29 mouse cellular contexts compared by ENCODE assay signal in genomic region chr11:4224223-4224622, GRCm38 (mm10). TPM values are rescaled to one million over a fixed set of nuclear protein-coding genes. Genes with fewer than 3 reads are reported as not detected.
DNase-seq lines count a peak whose midpoint lies in the region; ATAC-seq lines count a peak whose summit lies in the region.
"Had no signal": no experiment of that assay in that cellular context is flagged by ENCODE, and none has a peak within 500 bp of the region (broad histone marks: within the 10 kb centered on the region; RNA-seq: fewer than 3 reads in every experiment).

No protein-coding gene starts in this region.

- no peak for ATAC-seq in forebrain, embryonic 15.5 days (replicated peaks)
- ATAC-seq in megakaryocyte, adult 5-6 weeks (ENCODE audit: poor library complexity, severe bottlenecking) = no peak
- ATAC-seq in liver, embryonic 13.5 days (ENCODE audit: low read depth) = no peak
- ATAC-seq: inflammation-experienced regulatory T-cells, adult 6 months; midbrain, embryonic 15.5 days had no signal

- WGBS in forebrain, embryonic 10.5 days = 55% methylated on average over 2 of the region's 2 CpGs
- WGBS in forebrain, embryonic 15.5 days = 56% methylated on average over 2 of the region's 2 CpGs
- 41% methylated on average over 2 of the region's 2 CpGs for WGBS in liver, embryonic 13.5 days (ENCODE audit: insufficient replicate concordance)

- no peaks in the 10 kb centered on the region for H3K36me3 ChIP-seq in forebrain, embryonic 10.5 days (replicated peaks)
- no peaks in the 10 kb centered on the region for H3K36me3 ChIP-seq in forebrain, embryonic 15.5 days
- no peaks in the 10 kb centered on the region for H3K36me3 ChIP-seq in megakaryocyte, embryonic 14.5 days (replicated peaks; ENCODE audit: low read length)
- peaks cover 13% of the 10 kb centered on the region for H3K36me3 ChIP-seq in liver, embryonic 13.5 days
- H3K36me3 ChIP-seq: embryonic facial prominence, embryonic 10.5 days; forebrain, embryonic 12.5 days; midbrain, embryonic 15.5 days; neural tube, embryonic 12.5 days had no signal

- H3K4me1 ChIP-seq in forebrain, embryonic 10.5 days = peaks cover 23% of the 10 kb centered on the region
- H3K4me1 ChIP-seq in forebrain, embryonic 15.5 days = no peaks in the 10 kb centered on the region
- peaks cover 37% of the 10 kb centered on the region for H3K4me1 ChIP-seq in megakaryocyte, embryonic 14.5 days
- H3K4me1 ChIP-seq in liver, embryonic 13.5 days (replicated peaks) = peaks cover 96% of the 10 kb centered on the region
- H3K4me1 ChIP-seq: forebrain, embryonic 12.5 days; midbrain, embryonic 15.5 days; neural tube, embryonic 12.5 days had no signal

- H3K9me3 ChIP-seq in forebrain, embryonic 10.5 days = no peaks in the 10 kb centered on the region
- H3K9me3 ChIP-seq in forebrain, embryonic 15.5 days = no peaks in the 10 kb centered on the region
- no peaks in the 10 kb centered on the region for H3K9me3 ChIP-seq in megakaryocyte, embryonic 14.5 days
- H3K9me3 ChIP-seq in liver, embryonic 13.5 days (replicated peaks) = no peaks in the 10 kb centered on the region
- H3K9me3 ChIP-seq: embryonic facial prominence, embryonic 10.5 days; forebrain, embryonic 12.5 days; midbrain, embryonic 15.5 days; neural tube, embryonic 12.5 days had no signal

- H3K27me3 ChIP-seq in forebrain, embryonic 10.5 days (ENCODE audit: poor library complexity, severe bottlenecking) = peaks cover 20% of the 10 kb centered on the region
- H3K27me3 ChIP-seq in forebrain, embryonic 15.5 days = 0 out of 2 replicates have a peak, but pooled peaks cover 6% of the 10 kb centered on the region
- H3K27me3 ChIP-seq in megakaryocyte, embryonic 14.5 days (replicated peaks) = peaks cover 61% of the 10 kb centered on the region
- peaks cover 11% of the 10 kb centered on the region for H3K27me3 ChIP-seq in liver, embryonic 13.5 days
- H3K27me3 ChIP-seq: CH12.LX had no signal

- H3K27ac ChIP-seq in forebrain, embryonic 10.5 days = 0 out of 2 replicates have a peak overlapping the region, but pooled peaks have one; percentile 67
- H3K27ac ChIP-seq in forebrain, embryonic 15.5 days (replicated peaks) = no peak overlapping the region
- peak overlapping the region; percentile 95 for H3K27ac ChIP-seq in liver, embryonic 13.5 days
- H3K27ac ChIP-seq: embryonic facial prominence, embryonic 10.5 days; forebrain, embryonic 12.5 days; hindbrain, embryonic 14.5 days; midbrain, embryonic 15.5 days; neural tube, embryonic 12.5 days had no signal

- H3K4me2 ChIP-seq in forebrain, embryonic 15.5 days (replicated peaks) = no peak overlapping the region
- peak overlapping the region; percentile 81 for H3K4me2 ChIP-seq in liver, embryonic 13.5 days
- H3K4me2 ChIP-seq: forebrain, embryonic 12.5 days; hindbrain, embryonic 14.5 days; lung, embryonic 14.5 days; midbrain, embryonic 15.5 days; neural tube, embryonic 12.5 days had no signal

- no peak for DNase-seq in forebrain, embryonic 10.5 days (ENCODE audit: extremely low spot score, low spot score)
- no peak for DNase-seq in liver, embryonic 13.5 days
- no peak for DNase-seq in retina, postnatal 1 day
- no peak for DNase-seq in layer of hippocampus, postnatal 25 days (ENCODE audit: extremely low spot score in 1 of 2, low spot score in 1 of 2)
- DNase-seq: cerebellum, adult 11 months; cerebellum, adult 9-11 months; gastrocnemius, postnatal 36 days; heart, postnatal 36 days; kidney, adult 8-10 months; kidney, postnatal 10 days; lung, embryonic 14.5 days; lung, postnatal 36 days; right cerebral cortex, postnatal 25 days; spleen, adult 18-20 months; thymus, postnatal 25 days had no signal

- H3K4me3 ChIP-seq in forebrain, embryonic 10.5 days = 0 out of 2 replicates have a peak overlapping the region, but pooled peaks have one; percentile 18
- H3K4me3 ChIP-seq in forebrain, embryonic 15.5 days = no peak overlapping the region
- peak overlapping the region; percentile 23 for H3K4me3 ChIP-seq in megakaryocyte, embryonic 14.5 days (replicated peaks)
- peak overlapping the region; percentile 78 for H3K4me3 ChIP-seq in liver, embryonic 13.5 days (replicated peaks)
- H3K4me3 ChIP-seq: forebrain, embryonic 12.5 days; midbrain, embryonic 15.5 days; neural tube, embryonic 12.5 days had no signal

- no peak overlapping the region for H3K9ac ChIP-seq in forebrain, embryonic 15.5 days (replicated peaks)
- peak overlapping the region; percentile 90 for H3K9ac ChIP-seq in liver, embryonic 13.5 days
- H3K9ac ChIP-seq: forebrain, embryonic 12.5 days; hindbrain, embryonic 14.5 days; lung, embryonic 14.5 days; midbrain, embryonic 15.5 days; neural tube, embryonic 12.5 days had no signal

RNA-seq across cellular contexts. Expression of gene Castor1, which starts 6.2 kb away (rescaled TPM):
- 1.9 and 2.6 TPM in 2 replicates for polyA plus RNA-seq in forebrain, embryonic 10.5 days (2016; fragmentation: Nextera tagmentation; extraction: Ambion mirVana)
- 1.4 and 1.5 TPM in 2 replicates for polyA plus RNA-seq in forebrain, embryonic 15.5 days (2015; fragmentation: Nextera tagmentation; extraction: Ambion mirVana)
- polyA plus RNA-seq in megakaryocyte, embryonic 14.5 days (2012; ENCODE audit: insufficient read depth, low replicate concordance) = 1.4 TPM in 1 of 2 replicates, not detected in the other
- total RNA-seq in megakaryocyte, adult 5-6 weeks (2015) = 1.2 and 1.3 TPM in 2 replicates
- total RNA-seq in megakaryocyte, adult 5-6 weeks (2017) = 1.1 and 2.3 TPM in 2 replicates
- polyA plus RNA-seq in liver, embryonic 13.5 days (2015; fragmentation: Nextera tagmentation; extraction: Ambion mirVana) = 1.9 and 2.1 TPM in 2 replicates
- 1 to 10 TPM; 6.0 to 6.1 TPM for total RNA-seq in layer of hippocampus, postnatal 25 days (2021)

RNA-seq across cellular contexts. Expression of gene Osm, which starts 12.0 kb away (rescaled TPM):
- 0.06 TPM in 1 of 2 replicates, not detected in the other for polyA plus RNA-seq in forebrain, embryonic 10.5 days (2016; fragmentation: Nextera tagmentation; extraction: Ambion mirVana)
- polyA plus RNA-seq in forebrain, embryonic 15.5 days (2015; fragmentation: Nextera tagmentation; extraction: Ambion mirVana) = not detected in 2 replicates
- 1.2 and 6.5 TPM in 2 replicates for polyA plus RNA-seq in megakaryocyte, embryonic 14.5 days (2012; ENCODE audit: insufficient read depth, low replicate concordance)
- 26.6 and 34.4 TPM in 2 replicates for total RNA-seq in megakaryocyte, adult 5-6 weeks (2015)
- total RNA-seq in megakaryocyte, adult 5-6 weeks (2017) = 31.9 and 39.2 TPM in 2 replicates
- polyA plus RNA-seq in liver, embryonic 13.5 days (2015; fragmentation: Nextera tagmentation; extraction: Ambion mirVana) = 0.51 and 0.60 TPM in 2 replicates
- total RNA-seq in layer of hippocampus, postnatal 25 days (2021) = under 1 TPM in 1 of 2 experiments, not detected in 1; 0.12 TPM
- total RNA-seq: gastrocnemius, adult 18-20 months; gastrocnemius, postnatal 36 days; heart, postnatal 36 days; layer of hippocampus, postnatal 10 days had no signal
- polyA plus RNA-seq: embryonic facial prominence, embryonic 10.5 days; forebrain, embryonic 12.5 days; hindbrain, embryonic 14.5 days; limb, embryonic 11.5 days; lung, embryonic 14.5 days; neural tube, embryonic 12.5 days; testis, adult 2 months had no signal

RNA-seq across cellular contexts. Expression of gene Lif, which starts 33.1 kb away (rescaled TPM):
- 0.11 TPM in 1 of 2 replicates, not detected in the other for polyA plus RNA-seq in forebrain, embryonic 10.5 days (2016; fragmentation: Nextera tagmentation; extraction: Ambion mirVana)
- not detected in 2 replicates for polyA plus RNA-seq in forebrain, embryonic 15.5 days (2015; fragmentation: Nextera tagmentation; extraction: Ambion mirVana)
- 0.07 and 0.43 TPM in 2 replicates for polyA plus RNA-seq in megakaryocyte, embryonic 14.5 days (2012; ENCODE audit: insufficient read depth, low replicate concordance)
- 0.18 and 0.31 TPM in 2 replicates for total RNA-seq in megakaryocyte, adult 5-6 weeks (2015)
- total RNA-seq in megakaryocyte, adult 5-6 weeks (2017) = 1.1 and 6.7 TPM in 2 replicates
- 0.02 TPM in 1 of 2 replicates, not detected in the other for polyA plus RNA-seq in liver, embryonic 13.5 days (2015; fragmentation: Nextera tagmentation; extraction: Ambion mirVana)
- 1 to 10 TPM; 1.3 to 2.1 TPM for total RNA-seq in layer of hippocampus, postnatal 25 days (2021)
- polyA plus RNA-seq: forebrain, embryonic 12.5 days; hindbrain, embryonic 14.5 days; midbrain, embryonic 15.5 days; neural tube, embryonic 12.5 days had no signal

RNA-seq across cellular contexts. Expression of gene Tbc1d10a, which starts 37.6 kb away (rescaled TPM):
- 24.4 and 25.4 TPM in 2 replicates for polyA plus RNA-seq in forebrain, embryonic 10.5 days (2016; fragmentation: Nextera tagmentation; extraction: Ambion mirVana)
- 30.2 and 31.1 TPM in 2 replicates for polyA plus RNA-seq in forebrain, embryonic 15.5 days (2015; fragmentation: Nextera tagmentation; extraction: Ambion mirVana)
- polyA plus RNA-seq in megakaryocyte, embryonic 14.5 days (2012; ENCODE audit: insufficient read depth, low replicate concordance) = 8.1 and 15.8 TPM in 2 replicates
- total RNA-seq in megakaryocyte, adult 5-6 weeks (2015) = 2.5 and 3.8 TPM in 2 replicates
- 5.5 and 8.3 TPM in 2 replicates for total RNA-seq in megakaryocyte, adult 5-6 weeks (2017)
- 6.0 and 6.2 TPM in 2 replicates for polyA plus RNA-seq in liver, embryonic 13.5 days (2015; fragmentation: Nextera tagmentation; extraction: Ambion mirVana)
- 10 to 100 TPM; 29.2 to 32.7 TPM for total RNA-seq in layer of hippocampus, postnatal 25 days (2021)
